Mouse (Mus musculus): ENCODE measurements around the gene Grb10.

- TF ChIP-seq CTCF (IDR thresholded peaks at IDR 0.05; ENCODE audit: insufficient read depth, low read length): no peak
- no peak for TF ChIP-seq POLR2A (IDR thresholded peaks at IDR 0.05; ENCODE audit: borderline replicate concordance, extremely low read depth, low read depth, low read length)
These were observed 90.0 kb downstream of the Grb10 start for GRCm38 (mm10) chr11:11948321-11948987.

All from lung, adult 2 months (tissue).